Mouse (Mus musculus) cortical plate, adult 2 months (tissue): ENCODE measurements around the gene Megf6.

ENCODE experiments used
- CTCF ChIP-seq: fragments of 200-500 bp; IDR thresholded peaks from 2 replicates; pipeline ENCODE4 v1.5.1; 2011; ENCODE audit warnings: mild to moderate bottlenecking, control low read depth, low read length; ENCODE audit not compliant: insufficient read depth; ENCODE audit errors: extremely low read depth
- POLR2A ChIP-seq: fragments of 200-500 bp; IDR thresholded peaks from 2 replicates; pipeline ENCODE4 v1.6.1; 2011; ENCODE audit warnings: mild to moderate bottlenecking, low read length, control low read depth; ENCODE audit not compliant: insufficient read depth; ENCODE audit errors: extremely low read depth

DNA sequence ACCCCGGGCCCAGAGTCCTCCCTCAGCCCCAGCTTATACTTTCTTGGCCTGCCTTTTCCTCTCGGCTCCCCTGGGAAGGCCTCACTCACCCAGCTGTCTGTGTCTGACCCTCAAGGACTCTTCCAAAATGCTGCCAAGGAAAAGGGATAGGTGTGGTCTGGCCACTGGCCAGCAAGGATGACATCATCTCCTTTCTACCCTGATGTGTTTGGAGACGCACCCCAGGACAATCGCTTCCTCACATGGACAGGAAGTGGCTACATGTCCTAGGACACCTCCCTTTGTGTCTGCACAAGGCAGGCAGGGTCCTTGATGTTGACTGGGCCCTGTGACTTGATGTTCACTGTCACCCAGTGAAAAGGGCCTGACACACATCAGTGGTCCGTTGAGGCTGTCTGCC lies 34.9 kb downstream of the Megf6 start:
- no peak for TF ChIP-seq CTCF
- TF ChIP-seq POLR2A, result no peak
